Mouse (Mus musculus) lung, postnatal 0 days (tissue): ENCODE measurements at regions not wholly inside any gene's neighbourhood (a gene's known extent, or its start where the extent isn't known, plus 50 kb on each side); places are given as distances from the start of the nearest gene placed in this dataset.

ENCODE experiments used
- ATAC-seq: fragments of 200-750 bp; cut with Nextera tagmentation; 2 replicates; pipeline ENCODE4 v1.8.0; 2017; ENCODE audit warnings: moderate library complexity
- DNase-seq: peaks from one replicate; pipeline ENCODE4 v3.0.0-alpha.2; 2016; ENCODE audit warnings: low spot score
- H3K27ac ChIP-seq: fragments of 300-500 bp; sonication (generic); 2 replicates; pipeline ENCODE4 v1.5.1; 2014; ENCODE audit warnings: antibody characterized with exemption, mild to moderate bottlenecking, low read length, mixed read lengths
- H3K27me3 ChIP-seq: fragments of 300-500 bp; sonication (generic); replicated peaks from 2 replicates; pipeline ENCODE4 v1.6.1; 2014; ENCODE audit warnings: low read length, mixed read lengths; ENCODE audit not compliant: insufficient read depth
- H3K36me3 ChIP-seq: fragments of 300-500 bp; sonication (generic); 2 replicates; pipeline ENCODE4 v1.6.1; 2014; ENCODE audit warnings: low read length, mixed read lengths; ENCODE audit not compliant: insufficient read depth
- H3K4me1 ChIP-seq: fragments of 300-500 bp; sonication (generic); 2 replicates; pipeline ENCODE4 v1.6.1; 2014; ENCODE audit warnings: antibody characterized with exemption, low read depth, low read length, mixed read lengths; ENCODE audit not compliant: insufficient read depth
- H3K4me2 ChIP-seq: fragments of 300-500 bp; sonication (generic); replicated peaks from 2 replicates; pipeline ENCODE4 v1.6.1; 2014; ENCODE audit warnings: low read depth, mild to moderate bottlenecking, low read length, moderate library complexity, mixed read lengths
- H3K4me3 ChIP-seq: fragments of 300-500 bp; sonication (generic); 2 replicates; pipeline ENCODE4 v1.5.1; 2014; ENCODE audit warnings: low read depth, low read length
- H3K9ac ChIP-seq: fragments of 300-500 bp; sonication (generic); replicated peaks from 2 replicates; pipeline ENCODE4 v1.6.1; 2014; ENCODE audit warnings: low read depth, mild to moderate bottlenecking
- H3K9me3 ChIP-seq: fragments of 300-500 bp; sonication (generic); 2 replicates; pipeline ENCODE4 v1.6.1; 2016; ENCODE audit warnings: low read length, mixed read lengths
- CTCF ChIP-seq: IDR thresholded peaks from 2 replicates; pipeline ENCODE4 v1.5.1; 2016; ENCODE audit warnings: antibody characterized with exemption, mild to moderate bottlenecking
- EP300 ChIP-seq: IDR thresholded peaks from 2 replicates; pipeline ENCODE4 v1.6.1; 2016; ENCODE audit warnings: antibody characterized with exemption, mild to moderate bottlenecking, control low read depth
- WGBS: fragments of 180-500 bp; shearing (Covaris S2); extraction: QIAGEN DNeasy Blood & Tissue Kit; methylation state at CpG from one replicate; pipeline ENCODE4 v1.1.7; 2014; 5-methylcytosine and 5-hydroxymethylcytosine counted together

DNA sequence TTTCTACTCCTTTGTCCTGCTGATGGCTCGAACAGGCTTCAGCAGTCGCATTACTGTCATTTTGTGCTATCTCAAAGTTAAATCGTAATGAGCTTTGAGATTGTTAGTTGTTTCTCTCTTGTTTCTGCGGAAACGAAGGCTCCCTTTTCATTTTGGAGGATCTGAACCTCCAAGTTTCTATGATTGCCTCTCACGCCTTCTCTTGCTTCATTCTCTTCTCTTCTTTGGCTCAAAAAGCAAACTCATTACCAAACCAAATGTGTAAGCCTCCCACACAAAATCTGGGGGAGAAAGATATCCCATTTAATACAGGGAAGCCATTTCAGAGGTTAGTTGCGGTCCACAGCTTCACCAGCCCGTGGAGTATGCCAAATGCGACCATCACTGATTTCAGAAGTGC, 121.1 kb upstream of the Gm6657 start:
- DNase-seq (no peak), ATAC-seq (no peak)
- no peaks in the 10 kb centered on the region for H3K9me3 ChIP-seq
- H3K4me3 ChIP-seq, result no peak overlapping the region
- peaks cover under 1% of the 10 kb centered on the region; the same call in 1 of the 2 replicates for H3K4me1 ChIP-seq
- H3K4me2 ChIP-seq, result no peak overlapping the region
- H3K27me3 ChIP-seq, result no peaks in the 10 kb centered on the region
- no peak overlapping the region for H3K27ac ChIP-seq
- TF ChIP-seq EP300, result no peak
- TF ChIP-seq CTCF, result no peak
- H3K9ac ChIP-seq, result no peak overlapping the region
- H3K36me3 ChIP-seq, result no peaks in the 10 kb centered on the region
- WGBS, result 86% methylated on average over 9 of the region's 9 CpGs

DNA sequence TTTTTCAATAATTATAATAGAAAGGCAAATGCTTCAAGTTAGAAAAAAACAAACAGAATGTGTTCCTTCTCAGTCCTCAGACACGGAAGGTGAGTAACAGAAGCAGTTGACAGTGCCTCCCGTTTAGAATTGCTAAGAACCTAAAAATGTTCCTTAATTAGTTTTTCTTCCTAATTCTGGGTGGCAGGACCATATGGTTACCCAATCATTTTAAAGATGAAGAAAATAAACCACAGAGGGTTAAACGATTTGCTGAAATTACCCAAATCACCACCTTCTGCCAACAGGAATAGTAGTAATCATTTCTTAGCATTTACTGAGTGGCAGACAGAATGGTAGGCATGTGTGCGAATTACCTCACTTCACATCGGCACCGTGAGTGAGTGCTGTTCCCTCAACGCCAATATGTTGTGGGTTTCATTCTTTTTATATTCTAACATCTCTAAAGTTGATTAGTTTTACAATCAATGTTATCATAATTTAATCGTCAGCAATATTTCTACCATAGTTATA, 119.7 kb upstream of the Gm6657 start:
- no peak overlapping the region for H3K27ac ChIP-seq
- TF ChIP-seq CTCF (no peak), EP300 (no peak)
- no peak for DNase-seq
- no peak overlapping the region for H3K4me3 ChIP-seq
- H3K36me3 ChIP-seq, result no peaks in the 10 kb centered on the region
- peaks cover 6% of the 10 kb centered on the region; the same call in 1 of the 2 replicates for H3K4me1 ChIP-seq
- no peak overlapping the region for H3K9ac ChIP-seq
- H3K9me3 ChIP-seq, result no peaks in the 10 kb centered on the region
- WGBS, result 86% methylated on average over 8 of the region's 8 CpGs
- no peaks in the 10 kb centered on the region for H3K27me3 ChIP-seq
- no peak for ATAC-seq
- no peak overlapping the region for H3K4me2 ChIP-seq

DNA sequence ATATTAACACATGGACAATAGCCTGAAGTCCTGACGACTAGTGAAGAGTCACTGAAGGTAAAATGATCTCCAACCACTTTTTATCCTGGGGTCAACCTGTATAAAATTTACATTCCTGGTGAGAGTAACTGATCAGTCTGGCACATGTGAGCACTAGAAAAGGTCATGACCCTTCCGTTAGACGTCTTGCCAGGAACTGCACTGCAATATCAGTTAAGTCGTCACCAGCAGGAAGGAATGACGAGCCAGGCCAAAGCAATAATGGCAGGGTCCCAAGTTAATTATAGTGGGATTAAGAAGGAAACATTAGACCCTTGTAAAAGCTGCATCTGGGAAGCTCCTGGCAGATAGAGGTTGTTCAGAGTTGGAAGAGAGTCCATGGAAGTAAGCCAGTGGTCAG, 116.8 kb upstream of the Gm6657 start:
- TF ChIP-seq CTCF, result no peak
- TF ChIP-seq EP300, result no peak
- DNase-seq, result peak; percentile 17

DNA sequence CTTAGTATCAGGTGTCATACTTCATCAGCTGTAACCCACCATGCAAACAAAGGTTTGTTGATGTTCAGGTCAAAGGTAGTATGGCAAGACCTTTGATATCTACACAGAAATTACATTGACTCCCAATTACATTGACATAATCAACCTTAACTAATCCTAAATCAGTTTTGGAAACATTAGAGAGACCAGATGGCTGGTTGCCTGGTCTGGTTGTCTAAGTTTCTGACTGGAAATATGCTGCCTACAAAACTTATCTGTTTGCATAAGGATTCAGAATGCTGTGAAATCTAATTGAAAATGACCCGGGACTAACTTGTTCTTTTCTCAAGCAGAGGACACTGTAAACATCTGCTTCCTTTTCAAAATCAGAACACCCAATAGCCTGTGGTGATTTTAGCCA, 111.9 kb upstream of the Gm6657 start:
- Histone ChIP-seq H3K9ac (no peak overlapping the region), H3K4me1 (peaks cover 6% of the 10 kb centered on the region; the same call in 1 of the 2 replicates), H3K4me3 (no peak overlapping the region), H3K27me3 (no peaks in the 10 kb centered on the region), H3K36me3 (no peaks in the 10 kb centered on the region), H3K4me2 (no peak overlapping the region), H3K27ac (no peak overlapping the region), H3K9me3 (no peaks in the 10 kb centered on the region)
- WGBS, result 45% methylated on average over 1 of the region's 1 CpGs
- no peak for DNase-seq
- ATAC-seq, result no peak
- TF ChIP-seq CTCF (no peak), EP300 (no peak)

More for the DNA sequence above, 116.8 kb upstream of the Gm6657 start:
- Histone ChIP-seq H3K9ac (no peak overlapping the region), H3K36me3 (no peaks in the 10 kb centered on the region), H3K27ac (no peak overlapping the region), H3K27me3 (no peaks in the 10 kb centered on the region), H3K4me3 (no peak overlapping the region), H3K4me2 (no peak overlapping the region), H3K9me3 (no peaks in the 10 kb centered on the region), H3K4me1 (peaks cover 6% of the 10 kb centered on the region; the same call in 1 of the 2 replicates)
- WGBS, result 34% methylated on average over 5 of the region's 5 CpGs
- no peak for ATAC-seq

DNA sequence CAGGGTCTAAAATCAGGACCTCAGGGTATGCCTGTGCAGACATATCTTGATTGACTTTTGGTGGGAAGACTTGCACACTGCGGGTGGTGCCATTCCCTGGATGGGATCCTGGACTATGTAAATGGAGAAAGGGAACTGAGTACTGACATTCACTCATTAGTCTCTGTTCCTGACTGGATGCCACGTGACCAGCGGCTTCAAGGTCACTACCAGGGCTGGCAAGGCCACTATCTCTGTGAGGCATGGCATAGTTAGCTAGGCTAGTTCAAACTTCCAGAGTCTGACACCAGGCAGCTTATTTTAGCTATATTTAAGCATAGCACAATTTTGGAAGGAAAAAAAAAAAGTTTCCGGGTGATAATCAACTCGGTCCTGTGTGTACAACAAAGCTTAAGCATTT, 108.0 kb upstream of the Gm6657 start:
- no peak for DNase-seq

DNA sequence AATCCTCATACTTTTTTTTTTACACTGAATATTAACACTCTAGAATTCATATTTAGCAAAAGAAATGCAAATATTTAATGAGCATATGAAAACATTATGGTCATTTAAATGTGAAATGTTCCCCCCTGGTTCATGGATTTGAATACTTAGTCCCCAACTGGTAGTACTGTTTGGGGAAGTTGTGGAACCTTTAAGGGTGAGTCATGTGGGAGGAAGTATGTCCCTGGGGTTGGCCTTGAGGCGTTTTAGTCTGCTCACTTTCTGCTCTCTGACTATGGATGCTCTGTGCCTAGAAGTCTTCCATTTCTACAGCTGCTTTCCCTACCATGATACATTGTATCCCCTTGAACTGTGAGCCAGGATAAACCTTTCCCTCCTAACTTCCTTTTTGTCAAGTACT, 106.1 kb upstream of the Gm6657 start:
- Histone ChIP-seq H3K27ac (no peak overlapping the region), H3K4me3 (no peak overlapping the region), H3K9ac (no peak overlapping the region), H3K36me3 (no peaks in the 10 kb centered on the region), H3K9me3 (no peaks in the 10 kb centered on the region), H3K4me2 (no peak overlapping the region), H3K4me1 (no peaks in the 10 kb centered on the region), H3K27me3 (no peaks in the 10 kb centered on the region)
- TF ChIP-seq CTCF (no peak), EP300 (no peak)
- DNase-seq (no peak), ATAC-seq (no peak)
- 36% methylated on average over 1 of the region's 1 CpGs for WGBS

More for the DNA sequence above, 108.0 kb upstream of the Gm6657 start:
- Histone ChIP-seq H3K4me3 (no peak overlapping the region), H3K4me1 (no peaks in the 10 kb centered on the region), H3K4me2 (no peak overlapping the region), H3K9ac (no peak overlapping the region), H3K27me3 (no peaks in the 10 kb centered on the region), H3K36me3 (no peaks in the 10 kb centered on the region), H3K27ac (no peak overlapping the region), H3K9me3 (no peaks in the 10 kb centered on the region)
- TF ChIP-seq CTCF (no peak), EP300 (no peak)
- 78% methylated on average over 5 of the region's 5 CpGs for WGBS
- no peak for ATAC-seq

DNA sequence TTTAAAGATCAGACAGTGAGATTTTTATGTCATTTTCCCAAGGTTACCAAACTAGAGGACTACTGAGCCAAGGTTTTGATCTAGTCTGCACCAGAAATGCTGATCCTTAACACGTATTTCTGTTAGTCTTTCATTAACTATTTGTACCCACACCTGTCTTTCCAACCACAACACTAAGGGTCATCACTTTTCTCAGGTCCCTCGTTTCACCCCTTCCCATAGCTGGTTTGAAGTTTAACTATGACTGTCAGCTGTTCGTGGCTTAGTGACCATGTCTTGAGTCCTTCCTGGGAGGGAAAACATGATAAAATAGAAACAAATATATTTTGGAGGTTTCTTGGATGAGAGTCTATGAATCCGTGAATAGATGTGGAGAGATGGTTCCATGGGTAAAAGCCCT, 99.6 kb upstream of the Gm6657 start:
- TF ChIP-seq EP300, result no peak
- Histone ChIP-seq H3K27me3 (no peaks in the 10 kb centered on the region), H3K4me2 (no peak overlapping the region), H3K27ac (no peak overlapping the region), H3K9me3 (no peaks in the 10 kb centered on the region), H3K9ac (no peak overlapping the region), H3K4me3 (no peak overlapping the region), H3K36me3 (no peaks in the 10 kb centered on the region), H3K4me1 (no peaks in the 10 kb centered on the region)
- ATAC-seq (no peak), DNase-seq (no peak)
- 79% methylated on average over 4 of the region's 4 CpGs for WGBS
